Mouse (Mus musculus) bone marrow macrophage, adult 2 months (primary cell): ENCODE data around the gene Irf2bpl.

Experiments used
- CTCF ChIP-seq: IDR thresholded peaks from 2 replicates; pipeline ENCODE4 v1.5.1; 2012; ENCODE audit warnings: low read depth, mild to moderate bottlenecking, low read length, moderate library complexity
- POLR2A ChIP-seq: IDR thresholded peaks from 2 replicates; pipeline ENCODE4 v1.6.1; 2012; ENCODE audit warnings: mild to moderate bottlenecking, low read depth, low read length, borderline replicate concordance

DNA sequence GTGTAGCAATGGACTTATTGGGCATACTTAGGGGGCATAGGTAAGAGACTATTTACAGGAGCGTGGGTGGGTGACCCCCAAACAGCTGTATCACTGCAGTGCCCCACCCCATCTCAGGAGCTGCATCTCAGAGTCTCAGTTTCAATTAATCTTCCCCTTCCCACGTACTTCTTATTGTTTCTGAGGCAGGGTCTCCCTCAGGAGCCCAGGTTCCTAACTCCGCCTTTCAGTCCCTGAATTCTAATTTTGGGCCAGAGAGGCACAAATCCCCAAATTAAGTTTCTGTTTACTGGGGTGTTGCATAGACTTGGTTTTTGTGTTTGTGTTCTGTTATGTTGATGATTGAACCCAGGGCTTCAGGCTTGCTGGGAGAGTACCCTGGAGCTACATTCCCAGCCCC is 13.8 kb upstream of the Irf2bpl start:
- TF ChIP-seq CTCF (no peak), POLR2A (no peak)
